ENCODE assay signal across 11 mouse cellular contexts in the genomic region with DNA sequence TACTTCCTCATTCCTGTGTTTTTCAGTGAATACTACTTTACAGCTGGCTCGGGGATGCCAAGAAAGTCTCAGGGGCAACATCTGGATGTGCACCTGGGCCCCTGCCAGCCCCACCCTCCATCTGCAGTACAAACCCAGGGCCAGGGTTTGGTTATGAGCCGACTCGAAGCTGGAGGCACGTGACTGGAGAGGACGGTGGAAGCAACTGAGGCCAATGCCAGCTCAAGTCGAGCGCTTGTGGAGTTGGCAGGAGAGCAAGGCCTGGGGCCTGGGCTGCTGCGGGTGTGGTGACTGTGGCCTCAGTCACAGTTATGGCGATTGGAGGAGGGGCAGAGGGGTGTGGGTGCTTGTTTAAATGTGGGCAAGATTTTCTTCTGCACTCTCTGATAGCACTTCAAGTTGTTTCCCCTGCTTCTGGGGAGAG. TPM values are rescaled to one million over a fixed set of nuclear protein-coding genes. Genes with fewer than 3 reads are reported as not detected.
DNase-seq lines count a peak whose midpoint lies in the region; ATAC-seq lines count a peak whose summit lies in the region.
"Had no signal": no experiment of that assay in that cellular context is flagged by ENCODE, and none has a peak within 500 bp of the region (broad histone marks: within the 10 kb centered on the region; RNA-seq: fewer than 3 reads in every experiment).

No protein-coding gene starts in this region.

- WGBS in intestine, embryonic 16.5 days: 53% methylated on average over 9 of the region's 9 CpGs
- 65% methylated on average over 9 of the region's 9 CpGs for WGBS in intestine, embryonic 15.5 days
- 46% methylated on average over 9 of the region's 9 CpGs for WGBS in liver, embryonic 15.5 days (ENCODE audit: insufficient replicate concordance)
- WGBS in limb, embryonic 10.5 days: 83% methylated on average over 9 of the region's 9 CpGs

- H3K36me3 ChIP-seq in intestine, embryonic 16.5 days (ENCODE audit: control insufficient read depth, insufficient read depth, low read length): no peaks in the 10 kb centered on the region
- H3K36me3 ChIP-seq in intestine, embryonic 15.5 days: no peaks in the 10 kb centered on the region
- H3K36me3 ChIP-seq in liver, embryonic 15.5 days (replicated peaks): no peaks in the 10 kb centered on the region
- no peaks in the 10 kb centered on the region for H3K36me3 ChIP-seq in limb, embryonic 10.5 days
- H3K36me3 ChIP-seq: embryonic facial prominence, embryonic 12.5 days; limb, embryonic 12.5 days; midbrain, embryonic 12.5 days had no signal

- no peak overlapping the region for H3K27ac ChIP-seq in intestine, embryonic 16.5 days (ENCODE audit: low read length)
- no peak overlapping the region for H3K27ac ChIP-seq in intestine, embryonic 15.5 days
- H3K27ac ChIP-seq in brown adipose tissue, adult 24 weeks (replicated peaks; ENCODE audit: low read depth, low read length): peak overlapping the region; percentile 56
- H3K27ac ChIP-seq in liver, embryonic 15.5 days (replicated peaks): no peak overlapping the region
- H3K27ac ChIP-seq in limb, embryonic 10.5 days: no peak overlapping the region
- H3K27ac ChIP-seq: embryonic facial prominence, embryonic 12.5 days; limb, embryonic 12.5 days; midbrain, embryonic 12.5 days had no signal

- H3K9ac ChIP-seq in intestine, embryonic 16.5 days (ENCODE audit: low read depth, low read length): no peak overlapping the region
- no peak overlapping the region for H3K9ac ChIP-seq in intestine, embryonic 15.5 days
- H3K9ac ChIP-seq in liver, embryonic 15.5 days: no peak overlapping the region
- H3K9ac ChIP-seq: embryonic facial prominence, embryonic 12.5 days; limb, embryonic 12.5 days; midbrain, embryonic 12.5 days had no signal

- peak; percentile 62 for DNase-seq in thymus, postnatal 25 days
- DNase-seq in limb, embryonic 10.5 days (ENCODE audit: low spot score): no peak
- no peak for DNase-seq in kidney, adult 18-20 months
- no peak for DNase-seq in urinary bladder, postnatal 14 days (ENCODE audit: low spot score)

- peak; percentile 24 for ATAC-seq in intestine, embryonic 16.5 days
- ATAC-seq in intestine, embryonic 15.5 days: no peak
- peak; percentile 30; the same call in 1 of the 2 replicates for ATAC-seq in liver, embryonic 15.5 days (ENCODE audit: insufficient read depth)

- no peaks in the 10 kb centered on the region for H3K9me3 ChIP-seq in intestine, embryonic 16.5 days (ENCODE audit: control insufficient read depth, low read length)
- no peaks in the 10 kb centered on the region for H3K9me3 ChIP-seq in intestine, embryonic 15.5 days
- H3K9me3 ChIP-seq in liver, embryonic 15.5 days (replicated peaks): no peaks in the 10 kb centered on the region
- H3K9me3 ChIP-seq in limb, embryonic 10.5 days (replicated peaks): no peaks in the 10 kb centered on the region
- H3K9me3 ChIP-seq: embryonic facial prominence, embryonic 12.5 days; limb, embryonic 12.5 days; midbrain, embryonic 12.5 days had no signal

- H3K4me3 ChIP-seq in intestine, embryonic 16.5 days (ENCODE audit: low read length): no peak overlapping the region
- H3K4me3 ChIP-seq in intestine, embryonic 15.5 days (replicated peaks): no peak overlapping the region
- H3K4me3 ChIP-seq in brown adipose tissue, adult 24 weeks (ENCODE audit: insufficient read depth, low read depth, low read length): no peak overlapping the region
- H3K4me3 ChIP-seq in liver, embryonic 15.5 days (replicated peaks): no peak overlapping the region
- no peak overlapping the region for H3K4me3 ChIP-seq in limb, embryonic 10.5 days
- H3K4me3 ChIP-seq: embryonic facial prominence, embryonic 12.5 days; limb, embryonic 12.5 days; midbrain, embryonic 12.5 days had no signal

- no peak overlapping the region for H3K4me2 ChIP-seq in intestine, embryonic 16.5 days (ENCODE audit: low read depth, low read length)
- no peak overlapping the region for H3K4me2 ChIP-seq in intestine, embryonic 15.5 days (replicated peaks)
- H3K4me2 ChIP-seq in liver, embryonic 15.5 days: no peak overlapping the region
- H3K4me2 ChIP-seq: embryonic facial prominence, embryonic 12.5 days; limb, embryonic 12.5 days; midbrain, embryonic 12.5 days had no signal

- peaks cover 22% of the 10 kb centered on the region for H3K4me1 ChIP-seq in intestine, embryonic 16.5 days (ENCODE audit: control insufficient read depth, insufficient read depth, low read length)
- peaks cover 26% of the 10 kb centered on the region for H3K4me1 ChIP-seq in intestine, embryonic 15.5 days (replicated peaks)
- peaks cover 19% of the 10 kb centered on the region for H3K4me1 ChIP-seq in brown adipose tissue, adult 24 weeks (ENCODE audit: control insufficient read depth, insufficient read depth, insufficient read length, low read length)
- H3K4me1 ChIP-seq in liver, embryonic 15.5 days (replicated peaks): peaks cover 38% of the 10 kb centered on the region
- H3K4me1 ChIP-seq in limb, embryonic 10.5 days: peaks cover 18% of the 10 kb centered on the region
- H3K4me1 ChIP-seq: midbrain, embryonic 12.5 days had no signal

- no peaks in the 10 kb centered on the region for H3K27me3 ChIP-seq in intestine, embryonic 16.5 days (replicated peaks; ENCODE audit: control insufficient read depth, insufficient read depth, low read length)
- H3K27me3 ChIP-seq in intestine, embryonic 15.5 days (replicated peaks): no peaks in the 10 kb centered on the region
- H3K27me3 ChIP-seq in liver, embryonic 15.5 days: no peaks in the 10 kb centered on the region
- H3K27me3 ChIP-seq in limb, embryonic 10.5 days (ENCODE audit: low read depth, poor library complexity, severe bottlenecking): peaks cover 12% of the 10 kb centered on the region; the same call in 1 of the 2 replicates
- H3K27me3 ChIP-seq: embryonic facial prominence, embryonic 12.5 days; limb, embryonic 12.5 days; midbrain, embryonic 12.5 days had no signal

RNA-seq across cellular contexts. Expression of a gene that starts 27.4 kb away (rescaled TPM):
- 11.8 and 15.5 TPM in 2 replicates for polyA plus RNA-seq in intestine, embryonic 16.5 days (2015; fragmentation: Nextera tagmentation; extraction: Ambion mirVana)
- 13.0 and 13.9 TPM in 2 replicates for polyA plus RNA-seq in intestine, embryonic 15.5 days (2015; fragmentation: Nextera tagmentation; extraction: Ambion mirVana)
- 1.9 and 2.6 TPM in 2 replicates for polyA plus RNA-seq in brown adipose tissue, adult 24 weeks (2012; ENCODE audit: insufficient read depth, insufficient read length, missing spikeins)
- 2.3 and 2.4 TPM in 2 replicates for polyA plus RNA-seq in liver, embryonic 15.5 days (2015; fragmentation: Nextera tagmentation; extraction: Ambion mirVana)
- polyA plus RNA-seq in limb, embryonic 10.5 days (2016; fragmentation: Nextera tagmentation; extraction: Ambion mirVana): 1.8 and 1.9 TPM in 2 replicates
